Mouse (Mus musculus) brain, adult 10 weeks (tissue): ENCODE data around the gene Clps. TPM values are rescaled to one million over a fixed set of nuclear protein-coding genes. Genes with fewer than 3 reads are reported as not detected.

ENCODE experiments used
- polyA plus RNA-seq: library from polyadenylated mRNA; stranded (reverse); fragments of 350-450 nt; fragmentation: Illumina TruSeq; extraction: RNeasy Lipid Tissue Mini Kit (QIAGEN cat#74804); gene quantifications from one replicate; pipeline ENCODE4 v1.2.3, GENCODE M21; 2015; ENCODE audit warnings: low read depth, low replicate concordance

Gene Clps
- polyA plus RNA-seq = not detected

GRCm38 (mm10) chr17:28560598-28560997 is at the start of gene Clps:
Gene Clps, minus strand, starts transcription at chr17:28560766.

GRCm38 (mm10) chr17:28575244-28576125 is 14.9 kb upstream of the Clps start, which contains the start of gene Lhfpl5:
Gene Lhfpl5, plus strand, starts transcription at chr17:28575641.

GRCm38 (mm10) chr17:28549111-28549510 is 11.5 kb downstream of the Clps start, which contains the start of gene Clpsl2:
Gene Clpsl2, plus strand, starts transcription at chr17:28549411.

GRCm38 (mm10) chr17:28530506-28530905 is 30.1 kb downstream of the Clps start, which contains the start of gene Armc12:
Gene Armc12, plus strand, starts transcription at chr17:28530806.

GRCm38 (mm10) chr17:28517441-28517955 is 43.1 kb downstream of the Clps start, which contains the start of gene Fkbp5:
Gene Fkbp5, minus strand, starts transcription at chr17:28517527.

Other genes starting within 250 kb of the Clps start
- 21.7 TPM for gene Fance, start 247.2 kb downstream of the Clps start, polyA plus RNA-seq
- gene Rpl10a, start 232.3 kb downstream of the Clps start, polyA plus RNA-seq = 605 TPM
- gene Tead3, start 209.9 kb downstream of the Clps start, polyA plus RNA-seq = 1.9 TPM
- not detected for gene Tulp1, start 195.5 kb downstream of the Clps start, polyA plus RNA-seq
- gene Fkbp5, start 43.2 kb downstream of the Clps start, polyA plus RNA-seq = 18.4 TPM
- not detected for gene Armc12, start 30.0 kb downstream of the Clps start, polyA plus RNA-seq
- not detected for gene Clpsl2, start 11.4 kb downstream of the Clps start, polyA plus RNA-seq
- 5.4 TPM for gene Lhfpl5, start 14.9 kb upstream of the Clps start, polyA plus RNA-seq
- 63.2 TPM for gene Srpk1, start 61.9 kb upstream of the Clps start, polyA plus RNA-seq
- gene Slc26a8, start 129.5 kb upstream of the Clps start, polyA plus RNA-seq = 5.1 TPM
- 74.2 TPM for gene Mapk14, start 130.6 kb upstream of the Clps start, polyA plus RNA-seq
- gene AC170998.1, start 165.3 kb upstream of the Clps start, polyA plus RNA-seq = 1.5 TPM
- gene Mapk13, start 208.5 kb upstream of the Clps start, polyA plus RNA-seq = 0.76 TPM
- gene Brpf3, start 240.3 kb upstream of the Clps start, polyA plus RNA-seq = 24.6 TPM